Mouse (Mus musculus): Measurements from ENCODE around the gene Tigit.

Tigit gene

GRCm38 (mm10) chr16:43663978-43664579, at the start of gene Tigit:
Gene Tigit (minus strand): TSS chr16:43664146.
- DNase-seq (ENCODE audit: inconsistent age in 2 of 2, low spot score in 1 of 2), result peak in 1 of 2 experiments; percentile 73

- DNase-seq (ENCODE audit: inconsistent age in 2 of 2, low spot score in 1 of 2), result no peak
Measured at GRCm38 (mm10) chr16:43711361-43711760, 47.4 kb upstream of the Tigit start.

- no peak for DNase-seq (ENCODE audit: inconsistent age in 2 of 2, low spot score in 1 of 2)
Measured at GRCm38 (mm10) chr16:43710651-43711050, 46.7 kb upstream of the Tigit start.

GRCm38 (mm10) chr16:43710134-43710475, 46.2 kb upstream of the Tigit start:
- DNase-seq (ENCODE audit: inconsistent age in 2 of 2, low spot score in 1 of 2), result no peak

GRCm38 (mm10) chr16:43709432-43710133, 45.6 kb upstream of the Tigit start:
- DNase-seq (ENCODE audit: inconsistent age in 2 of 2, low spot score in 1 of 2), result no peak

- DNase-seq (ENCODE audit: inconsistent age in 2 of 2, low spot score in 1 of 2), result no peak
Measured at GRCm38 (mm10) chr16:43709062-43709413, 45.1 kb upstream of the Tigit start.

GRCm38 (mm10) chr16:43708335-43709061, 44.6 kb upstream of the Tigit start:
- no peak for DNase-seq (ENCODE audit: inconsistent age in 2 of 2, low spot score in 1 of 2)

- peak; percentile 17 to 79 for DNase-seq (ENCODE audit: inconsistent age in 2 of 2, low spot score in 1 of 2)
Measured at GRCm38 (mm10) chr16:43701765-43702504, 38.0 kb upstream of the Tigit start.

GRCm38 (mm10) chr16:43700575-43700974, 36.6 kb upstream of the Tigit start:
- peak; percentile 19 to 38 for DNase-seq (ENCODE audit: inconsistent age in 2 of 2, low spot score in 1 of 2)

GRCm38 (mm10) chr16:43698735-43699649, 35.0 kb upstream of the Tigit start:
- DNase-seq (ENCODE audit: inconsistent age in 2 of 2, low spot score in 1 of 2), result no peak

GRCm38 (mm10) chr16:43697772-43698171, 33.8 kb upstream of the Tigit start:
- no peak for DNase-seq (ENCODE audit: inconsistent age in 2 of 2, low spot score in 1 of 2)

GRCm38 (mm10) chr16:43695852-43696251, 31.9 kb upstream of the Tigit start:
- no peak for DNase-seq (ENCODE audit: inconsistent age in 2 of 2, low spot score in 1 of 2)

GRCm38 (mm10) chr16:43694104-43694503, 30.2 kb upstream of the Tigit start:
- no peak for DNase-seq (ENCODE audit: inconsistent age in 2 of 2, low spot score in 1 of 2)

GRCm38 (mm10) chr16:43692611-43693010, 28.7 kb upstream of the Tigit start:
- DNase-seq (ENCODE audit: inconsistent age in 2 of 2, low spot score in 1 of 2), result no peak

GRCm38 (mm10) chr16:43691741-43692140, 27.8 kb upstream of the Tigit start:
- DNase-seq (ENCODE audit: inconsistent age in 2 of 2, low spot score in 1 of 2), result no peak

- no peak for DNase-seq (ENCODE audit: inconsistent age in 2 of 2, low spot score in 1 of 2)
Measured at GRCm38 (mm10) chr16:43690912-43691311, 27.0 kb upstream of the Tigit start.

GRCm38 (mm10) chr16:43690211-43690690, 26.3 kb upstream of the Tigit start:
- no peak for DNase-seq (ENCODE audit: inconsistent age in 2 of 2, low spot score in 1 of 2)

- DNase-seq (ENCODE audit: inconsistent age in 2 of 2, low spot score in 1 of 2), result no peak
Measured at GRCm38 (mm10) chr16:43687968-43688367, 24.0 kb upstream of the Tigit start.

- DNase-seq (ENCODE audit: inconsistent age in 2 of 2, low spot score in 1 of 2), result no peak
Measured at GRCm38 (mm10) chr16:43674400-43674799, 10.5 kb upstream of the Tigit start.

GRCm38 (mm10) chr16:43672697-43673096, 8.8 kb upstream of the Tigit start:
- no peak for DNase-seq (ENCODE audit: inconsistent age in 2 of 2, low spot score in 1 of 2)

Measured in adrenal gland, adult (tissue).